ENCODE assay signal across 8 mouse cellular contexts in the genomic region with DNA sequence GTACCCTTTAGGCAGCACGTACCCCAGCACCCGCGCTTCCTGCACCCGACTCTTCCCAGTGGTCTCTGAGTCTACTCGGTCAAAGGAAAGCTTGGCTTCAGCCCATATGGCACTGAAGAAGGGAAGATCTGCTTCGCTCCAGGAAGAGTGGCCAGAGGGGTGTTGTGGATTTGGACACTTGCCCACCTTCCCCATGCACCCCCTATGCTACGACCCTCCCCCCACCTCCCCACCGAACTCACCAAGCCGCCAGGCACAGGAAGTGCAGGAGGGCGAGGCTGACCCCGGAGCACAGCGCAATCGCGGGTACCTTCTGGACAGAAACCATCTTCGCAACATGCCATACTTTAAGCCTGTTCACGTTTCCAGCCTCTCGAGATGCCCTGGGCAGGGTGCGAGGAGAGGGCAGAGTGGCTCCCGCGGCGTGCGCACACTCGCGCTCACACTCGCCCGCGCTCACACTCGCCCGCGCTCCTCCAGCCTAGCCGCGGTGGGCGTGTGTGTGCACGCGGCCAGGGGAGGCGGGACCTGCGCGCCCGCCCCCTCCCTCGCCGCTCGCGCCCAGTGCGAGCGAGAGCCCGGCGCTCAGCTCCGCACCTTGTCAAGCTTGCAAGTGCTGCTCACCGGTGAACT. TPM values are rescaled to one million over a fixed set of nuclear protein-coding genes. Genes with fewer than 3 reads are reported as not detected.
DNase-seq lines count a peak whose midpoint lies in the region; ATAC-seq lines count a peak whose summit lies in the region.

Gabrb1 (plus strand) TSS at position 632 of the 633 bp plus-strand sequence.

- H3K9ac ChIP-seq in liver, embryonic 16.5 days (ENCODE audit: low read depth, low read length), result no peak within 1 kb of the TSS

- H3K27me3 ChIP-seq in liver, embryonic 16.5 days (ENCODE audit: control insufficient read depth, insufficient read depth, low read depth, low read length), result peaks cover 22% of the 10 kb centered on the region

- no peaks in the 10 kb centered on the region for H3K36me3 ChIP-seq in liver, embryonic 16.5 days (ENCODE audit: control insufficient read depth, insufficient read depth)

- DNase-seq in adrenal gland, postnatal 10 days, result peak; percentile 42
- no peak for DNase-seq in adrenal gland, adult 8-10 months
- DNase-seq in cerebellum, postnatal 36 days, result peak; percentile 38 to 53
- DNase-seq in kidney, postnatal 25 days, result peak; percentile 2 to 35
- DNase-seq in urinary bladder, adult 2 months (ENCODE audit: low spot score), result no peak

- no peak within 1 kb of the TSS for H3K27ac ChIP-seq in liver, embryonic 16.5 days (ENCODE audit: low read length)

- peak within 1 kb of the TSS; percentile 40 for H3K4me3 ChIP-seq in liver, embryonic 16.5 days (ENCODE audit: low read depth, low read length)

- H3K9me3 ChIP-seq in liver, embryonic 16.5 days (replicated peaks; ENCODE audit: control insufficient read depth, low read length), result no peaks in the 10 kb centered on the region

- no peaks in the 10 kb centered on the region for H3K4me1 ChIP-seq in liver, embryonic 16.5 days (ENCODE audit: control insufficient read depth, low read depth, low read length)

- peak within 1 kb of the TSS; percentile 59 for H3K4me2 ChIP-seq in liver, embryonic 16.5 days (ENCODE audit: low read depth, low read length)

- ATAC-seq in granulocyte monocyte progenitor cell, adult 5-6 weeks (replicated peaks; ENCODE audit: poor library complexity, severe bottlenecking), result peak; percentile 91
- no peak for ATAC-seq in liver, embryonic 16.5 days (ENCODE audit: low read depth)
- 0 out of 2 replicates have a peak, but pooled peaks have one; percentile 9 for ATAC-seq in neutrophil, adult 5-6 weeks (ENCODE audit: extremely low read depth, insufficient number of reproducible peaks, low FRiP score, poor library complexity, severe bottlenecking)

- under 1% methylated on average over 49 of the region's 49 CpGs for WGBS in liver, embryonic 16.5 days (ENCODE audit: insufficient replicate concordance)

RNA-seq across cellular contexts. Expression of gene Gabrb1, which starts in this region (rescaled TPM):
- total RNA-seq in adrenal gland, postnatal 10 days (2021), result under 1 TPM; 0.06 to 0.24 TPM
- under 1 TPM; 0.09 to 0.28 (median 0.19) TPM for total RNA-seq in adrenal gland, adult 8-10 months (2022)
- not detected in 2 replicates for total RNA-seq in granulocyte monocyte progenitor cell, adult 5-6 weeks (2014; fragmentation: Nextera tagmentation)
- not detected in 2 replicates for total RNA-seq in granulocyte monocyte progenitor cell, adult 5-6 weeks (2017)
- polyA plus RNA-seq in liver, embryonic 16.5 days (2015; fragmentation: Nextera tagmentation; extraction: Ambion mirVana), result 0.01 and 0.07 TPM in 2 replicates
- under 0.01 and 0.12 TPM in 2 replicates for total RNA-seq in neutrophil, adult 5-6 weeks (2017)
- 0.22 and 0.57 TPM in 2 replicates for polyA plus RNA-seq in urinary bladder, adult 2 months (2012; rRNA removed)

Comparison
In these comparisons a context has a peak if more than half of its experiments do, and no peak if none do; other contexts are left out.
1. Peak in DNase-seq in adrenal gland, postnatal 10 days; RNA of the gene not detected or under 1 TPM.
2. Peak in ATAC-seq in granulocyte monocyte progenitor cell, adult 5-6 weeks; RNA of the gene not detected or under 1 TPM.
3. Peak in ATAC-seq in neutrophil, adult 5-6 weeks; RNA of the gene not detected or under 1 TPM.
4. DNase-seq: peak in cerebellum, postnatal 36 days (2 of 2) and kidney, postnatal 25 days (2 of 2); none in adrenal gland, adult 8-10 months (single experiment) and urinary bladder, adult 2 months (single experiment).